Mouse (Mus musculus) spleen, adult 2 months (tissue): ENCODE measurements around the gene Ror1. TPM values are rescaled to one million over a fixed set of nuclear protein-coding genes. Genes with fewer than 3 reads are reported as not detected.

ENCODE experiments used
- DNase-seq, 2 experiments: peaks; one replicate each; pipeline versions ENCODE4 v3.0.0 to v3.0.0-alpha.2; 2012 to 2021; ENCODE audit warnings: low spot score in 2 of 2, low read depth in 1 of 2
- H3K27ac ChIP-seq: fragments of 200-500 bp; 2 replicates; pipeline ENCODE4 v1.5.1; 2012; ENCODE audit warnings: low read length, inconsistent platforms; ENCODE audit not compliant: insufficient read depth
- H3K27me3 ChIP-seq: fragments of 200-500 bp; 2 replicates; pipeline ENCODE4 v1.6.1; 2012; ENCODE audit warnings: mild to moderate bottlenecking, moderate library complexity, low read length, inconsistent platforms; ENCODE audit not compliant: control insufficient read depth, insufficient read depth
- H3K36me3 ChIP-seq: fragments of 200-500 bp; 2 replicates; pipeline ENCODE4 v1.6.1; 2012; ENCODE audit warnings: mild to moderate bottlenecking, low read length, inconsistent platforms; ENCODE audit not compliant: control insufficient read depth, insufficient read depth
- H3K4me1 ChIP-seq: fragments of 200-500 bp; 2 replicates; pipeline ENCODE4 v1.6.1; 2011; ENCODE audit warnings: inconsistent platforms; ENCODE audit not compliant: control insufficient read depth, insufficient read depth, insufficient read length
- H3K4me3 ChIP-seq: fragments of 200-500 bp; 2 replicates; pipeline ENCODE4 v1.5.1; 2011; ENCODE audit warnings: mild to moderate bottlenecking, inconsistent platforms; ENCODE audit not compliant: insufficient read depth, insufficient read length; ENCODE audit errors: extremely low read depth
- CTCF ChIP-seq: fragments of 200-500 bp; IDR thresholded peaks from 2 replicates; pipeline ENCODE4 v1.5.1; 2011; ENCODE audit warnings: mild to moderate bottlenecking, inconsistent platforms; ENCODE audit not compliant: insufficient read depth, insufficient read length, insufficient replicate concordance; ENCODE audit errors: extremely low read depth
- POLR2A ChIP-seq: fragments of 200-500 bp; IDR thresholded peaks from 2 replicates; pipeline ENCODE4 v1.6.1; 2011; ENCODE audit warnings: low read depth, low read length, inconsistent platforms
- WGBS: fragments of 180-500 bp; shearing (Covaris S2); methylation state at CpG from one replicate; pipeline ENCODE4 v1.1.7; 2018; 5-methylcytosine and 5-hydroxymethylcytosine counted together
- polyA plus RNA-seq: library from polyadenylated mRNA; depleted of rRNA; stranded (reverse); fragments of >200 nt; gene quantifications from 2 replicates; pipeline ENCODE4 v1.2.3, GENCODE M21; 2012

Ror1 gene
- polyA plus RNA-seq, 1 experiment: 0.64 TPM

DNA sequence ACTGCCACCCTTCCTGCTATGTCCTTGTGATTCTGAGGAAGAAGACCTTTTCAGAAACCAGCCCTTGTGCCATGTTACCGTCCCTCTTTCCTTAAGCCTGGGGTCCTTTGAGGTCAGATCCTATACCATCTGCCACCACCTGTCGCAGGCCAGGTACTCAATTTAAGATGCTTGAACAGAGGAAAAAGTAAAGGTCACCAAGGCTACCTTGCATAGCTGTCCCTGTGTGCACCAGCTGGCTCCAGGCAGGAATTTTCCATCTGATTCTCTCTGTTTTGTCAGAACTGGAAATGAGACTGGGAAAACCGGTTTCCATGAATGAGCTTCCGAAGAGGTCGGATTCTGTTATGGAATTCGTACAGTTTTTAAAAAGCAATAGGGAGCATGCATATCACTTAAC, 294.8 kb downstream of the Ror1 start:
- no peaks in the 10 kb centered on the region for H3K36me3 ChIP-seq
- no peak overlapping the region for H3K27ac ChIP-seq
- WGBS: 94% methylated on average over 6 of the region's 6 CpGs
- H3K27me3 ChIP-seq: no peaks in the 10 kb centered on the region
- TF ChIP-seq POLR2A: no peak
- no peak for TF ChIP-seq CTCF
- H3K4me1 ChIP-seq: no peaks in the 10 kb centered on the region
- H3K4me3 ChIP-seq: no peak overlapping the region
- DNase-seq: no peak

DNA sequence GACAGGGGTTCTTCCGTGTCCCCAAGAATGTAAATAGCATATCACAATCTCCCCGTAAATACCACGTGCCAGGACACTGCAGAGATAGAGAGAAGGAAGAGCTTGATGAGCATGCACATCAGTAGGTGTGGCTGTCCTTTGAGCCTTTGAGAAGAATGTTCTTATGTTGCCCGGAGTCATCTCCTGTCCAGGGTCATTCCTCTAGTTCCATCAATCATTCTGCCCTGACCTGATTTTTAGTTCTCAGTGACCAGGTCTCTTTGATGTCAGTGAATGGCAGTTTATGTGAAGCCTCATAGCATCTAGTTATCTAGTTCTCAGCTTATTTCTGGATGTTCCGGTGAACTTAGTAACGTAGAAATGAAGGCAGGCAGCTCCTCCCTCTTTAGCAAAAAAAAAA, 295.4 kb downstream of the Ror1 start:
- no peak for DNase-seq
- Histone ChIP-seq H3K4me1 (no peaks in the 10 kb centered on the region), H3K27ac (no peak overlapping the region), H3K4me3 (no peak overlapping the region), H3K27me3 (no peaks in the 10 kb centered on the region), H3K36me3 (no peaks in the 10 kb centered on the region)
- 94% methylated on average over 6 of the region's 6 CpGs for WGBS
- TF ChIP-seq POLR2A: no peak
- TF ChIP-seq CTCF: no peak

DNA sequence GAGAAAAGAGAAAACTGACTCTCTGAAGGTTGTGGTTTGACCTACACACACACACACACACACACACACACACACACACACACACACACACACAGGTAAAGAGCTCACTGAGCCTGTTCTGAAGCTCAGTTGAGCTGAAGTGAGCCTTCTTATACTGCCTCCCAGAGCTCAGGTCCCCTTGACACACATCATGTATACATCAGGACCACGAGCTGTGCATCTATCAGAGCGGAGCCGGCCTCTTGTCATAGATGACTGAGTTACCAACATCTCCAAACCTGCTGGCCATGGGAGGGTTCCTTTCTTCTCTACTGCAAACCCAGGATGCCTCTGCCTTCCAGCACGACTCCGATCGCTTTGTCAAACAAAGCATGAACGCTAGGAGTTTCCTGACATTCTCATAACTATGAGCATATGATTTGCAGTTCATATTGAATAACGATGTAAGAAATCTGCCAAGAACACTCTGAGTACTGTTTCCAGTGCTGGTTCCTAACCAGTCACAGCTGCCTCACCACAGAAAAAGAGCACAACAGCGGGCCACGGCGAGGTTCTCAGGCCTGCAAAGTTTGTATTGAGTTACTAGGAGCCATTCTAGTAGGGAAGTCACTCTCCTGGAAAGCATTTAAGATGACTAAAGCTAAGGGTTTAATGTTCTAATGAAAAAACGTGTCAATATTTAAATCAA, 297.9 kb downstream of the Ror1 start:
- Histone ChIP-seq H3K27ac (no peak overlapping the region), H3K36me3 (no peaks in the 10 kb centered on the region)
- 86% methylated on average over 12 of the region's 12 CpGs for WGBS

DNA sequence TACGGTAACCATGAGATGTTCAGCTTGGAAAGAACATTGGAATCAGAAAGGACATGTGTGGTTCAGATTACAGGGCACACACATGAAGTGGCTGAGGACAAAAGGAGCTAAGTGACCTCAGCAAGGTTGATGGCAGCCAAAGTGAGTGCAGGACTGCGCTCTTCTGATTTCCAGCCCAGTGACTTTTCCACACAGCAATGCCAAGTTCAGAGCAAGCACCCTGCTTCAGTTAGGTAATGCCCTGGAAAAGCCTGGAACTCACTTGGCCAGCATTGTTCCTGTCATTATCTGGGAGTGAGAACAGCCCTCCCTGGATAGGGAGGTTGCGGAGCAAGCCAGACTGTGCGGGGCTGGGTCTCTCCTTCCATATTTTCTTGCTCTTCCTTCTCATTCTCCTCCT, 299.8 kb downstream of the Ror1 start:
- no peak for DNase-seq
- Histone ChIP-seq H3K36me3 (no peaks in the 10 kb centered on the region), H3K27ac (no peak overlapping the region), H3K27me3 (no peaks in the 10 kb centered on the region), H3K4me1 (no peaks in the 10 kb centered on the region), H3K4me3 (no peak overlapping the region)
- 92% methylated on average over 4 of the region's 4 CpGs for WGBS
- TF ChIP-seq CTCF: no peak
- no peak for TF ChIP-seq POLR2A

More for the DNA sequence above, 297.9 kb downstream of the Ror1 start:
- Histone ChIP-seq H3K27me3 (no peaks in the 10 kb centered on the region), H3K4me3 (no peak overlapping the region), H3K4me1 (no peaks in the 10 kb centered on the region)
- no peak for TF ChIP-seq CTCF
- TF ChIP-seq POLR2A: no peak
- no peak for DNase-seq

DNA sequence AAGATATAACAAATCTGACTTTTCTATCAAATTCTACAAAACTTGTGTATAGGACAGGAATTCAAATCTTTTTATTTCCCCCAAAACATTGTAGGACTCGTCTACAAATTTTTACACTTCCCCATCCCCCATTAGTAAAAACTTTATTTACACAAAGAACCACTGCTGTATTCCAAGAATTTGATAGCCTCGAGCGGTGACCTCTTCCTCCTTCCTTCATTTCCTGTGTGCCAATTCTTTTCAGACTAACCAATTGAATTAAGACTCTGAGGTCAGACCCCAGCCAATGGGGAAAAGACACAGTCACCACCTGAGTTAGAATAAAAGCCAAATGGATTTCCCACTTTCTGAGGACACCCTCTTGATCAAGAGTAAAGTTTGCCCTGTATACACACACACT, 302.5 kb downstream of the Ror1 start:
- 48% methylated on average over 3 of the region's 3 CpGs for WGBS
- H3K27me3 ChIP-seq: no peaks in the 10 kb centered on the region
- H3K4me3 ChIP-seq: no peak overlapping the region
- H3K27ac ChIP-seq: no peak overlapping the region
- no peak for DNase-seq
- H3K4me1 ChIP-seq: no peaks in the 10 kb centered on the region
- no peaks in the 10 kb centered on the region for H3K36me3 ChIP-seq
- no peak for TF ChIP-seq POLR2A
- TF ChIP-seq CTCF: no peak

DNA sequence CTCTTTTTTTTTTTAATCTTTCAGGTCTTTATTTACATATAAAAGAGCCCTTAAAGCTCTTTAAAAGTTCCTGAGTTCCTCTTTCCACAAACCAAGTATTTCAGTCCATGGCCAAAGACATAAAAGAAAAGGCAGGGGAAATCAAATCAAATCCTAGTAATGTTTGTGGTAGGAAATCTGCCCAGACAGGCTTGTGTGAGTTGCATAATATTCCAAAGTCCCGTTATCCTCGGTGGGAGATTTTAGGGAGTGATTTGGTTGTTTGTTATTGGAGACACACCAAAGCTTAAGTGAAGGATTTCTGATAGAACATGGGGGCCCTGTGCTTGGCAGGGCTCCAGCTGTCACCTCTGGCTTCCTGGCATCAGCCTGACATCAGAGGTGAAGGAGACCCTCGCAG, 305.5 kb downstream of the Ror1 start:
- no peak for DNase-seq
- no peak for TF ChIP-seq CTCF
- no peak for TF ChIP-seq POLR2A
- Histone ChIP-seq H3K27me3 (no peaks in the 10 kb centered on the region), H3K4me1 (no peaks in the 10 kb centered on the region), H3K27ac (no peak overlapping the region), H3K4me3 (no peak overlapping the region), H3K36me3 (no peaks in the 10 kb centered on the region)
- WGBS: 51% methylated on average over 3 of the region's 3 CpGs
